Mouse (Mus musculus): ENCODE measurements around the gene Lrp4.
"Not testable (repeated sequence)": the region's sequence is repeated elsewhere in the genome, so short reads cannot be mapped to it uniquely, and the experiment has no call there.

Lrp4 gene

GRCm38 (mm10) chr2:91485256-91485655, 27.9 kb downstream of the Lrp4 start:
- no peak for DNase-seq (ENCODE audit: low spot score)

GRCm38 (mm10) chr2:91487295-91487694, 30.0 kb downstream of the Lrp4 start:
- DNase-seq (ENCODE audit: low spot score) = not testable (repeated sequence)

- DNase-seq (ENCODE audit: low spot score) = no peak
Measured at GRCm38 (mm10) chr2:91492071-91492635, 34.8 kb downstream of the Lrp4 start.

GRCm38 (mm10) chr2:91493981-91494380, 36.7 kb downstream of the Lrp4 start:
- DNase-seq (ENCODE audit: low spot score) = no peak

- DNase-seq (ENCODE audit: low spot score) = no peak
Measured at GRCm38 (mm10) chr2:91498093-91498719, 40.9 kb downstream of the Lrp4 start.

- no peak for DNase-seq (ENCODE audit: low spot score)
Measured at GRCm38 (mm10) chr2:91508076-91508475, 50.8 kb downstream of the Lrp4 start.

GRCm38 (mm10) chr2:91517186-91517585, 59.9 kb downstream of the Lrp4 start:
- DNase-seq (ENCODE audit: low spot score) = no peak

- peak; percentile 89 for DNase-seq (ENCODE audit: low spot score)
Measured at GRCm38 (mm10) chr2:91526294-91527146, 69.2 kb downstream of the Lrp4 start, which contains the start of gene Ckap5. Ckap5 (plus strand) TSS chr2:91526762.

GRCm38 (mm10) chr2:91527147-91527486, 69.8 kb downstream of the Lrp4 start:
- no peak for DNase-seq (ENCODE audit: low spot score)

GRCm38 (mm10) chr2:91537588-91538205, 80.4 kb downstream of the Lrp4 start:
- DNase-seq (ENCODE audit: low spot score) = peak; percentile 70
